Mouse (Mus musculus): Measurements from ENCODE around the gene Prdm15. TPM values are rescaled to one million over a fixed set of nuclear protein-coding genes. Genes with fewer than 3 reads are reported as not detected.

Prdm15 gene
- polyA plus RNA-seq, 1 experiment from 2014 or later, result 9.5 TPM

DNA sequence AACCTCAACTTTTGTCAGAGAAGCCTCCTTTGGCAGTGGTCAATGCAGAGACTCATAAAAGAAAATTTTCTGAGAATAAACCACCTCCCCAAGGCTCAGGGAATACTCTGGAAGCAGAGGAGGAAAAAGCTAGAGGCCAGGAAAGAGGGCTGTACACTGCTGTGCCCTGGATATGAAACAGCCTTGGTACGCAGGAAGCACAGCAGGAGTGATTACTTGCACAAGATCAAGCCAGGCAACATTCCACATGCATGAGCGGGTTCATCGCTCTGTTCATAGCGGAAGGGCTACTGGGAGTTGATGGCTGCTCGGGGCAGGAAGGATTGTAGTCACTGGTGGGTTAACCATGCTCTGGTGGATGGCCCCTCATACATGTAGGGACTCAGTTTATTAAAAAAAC, 21.0 kb upstream of the Prdm15 start:
- DNase-seq (ENCODE audit: low spot score), result no peak
- Histone ChIP-seq H3K4me1 (ENCODE audit: control insufficient read depth, insufficient read depth, low read length) (no peaks in the 10 kb centered on the region), H3K9ac (ENCODE audit: low read length) (no peak overlapping the region), H3K27me3 (replicated peaks; ENCODE audit: control insufficient read depth, insufficient read depth, low read length) (no peaks in the 10 kb centered on the region), H3K4me3 (ENCODE audit: low read depth, low read length) (no peak overlapping the region), H3K27ac (ENCODE audit: low read depth, low read length) (no peak overlapping the region), H3K9me3 (replicated peaks; ENCODE audit: control insufficient read depth, low read length) (no peaks in the 10 kb centered on the region), H3K4me2 (ENCODE audit: low read length) (no peak overlapping the region), H3K36me3 (ENCODE audit: control insufficient read depth, insufficient read depth, low read length) (peaks cover 3% of the 10 kb centered on the region; the same call in 1 of the 2 replicates)
- no peak for ATAC-seq
- WGBS, result 67% methylated on average over 5 of the region's 5 CpGs

- WGBS, result 70% methylated on average over 6 of the region's 6 CpGs
- no peaks in the 10 kb centered on the region for H3K4me1 ChIP-seq (ENCODE audit: control insufficient read depth, insufficient read depth, low read length)
Measured at GRCm38 (mm10) chr16:97869193-97870102, 17.8 kb upstream of the Prdm15 start.

DNA sequence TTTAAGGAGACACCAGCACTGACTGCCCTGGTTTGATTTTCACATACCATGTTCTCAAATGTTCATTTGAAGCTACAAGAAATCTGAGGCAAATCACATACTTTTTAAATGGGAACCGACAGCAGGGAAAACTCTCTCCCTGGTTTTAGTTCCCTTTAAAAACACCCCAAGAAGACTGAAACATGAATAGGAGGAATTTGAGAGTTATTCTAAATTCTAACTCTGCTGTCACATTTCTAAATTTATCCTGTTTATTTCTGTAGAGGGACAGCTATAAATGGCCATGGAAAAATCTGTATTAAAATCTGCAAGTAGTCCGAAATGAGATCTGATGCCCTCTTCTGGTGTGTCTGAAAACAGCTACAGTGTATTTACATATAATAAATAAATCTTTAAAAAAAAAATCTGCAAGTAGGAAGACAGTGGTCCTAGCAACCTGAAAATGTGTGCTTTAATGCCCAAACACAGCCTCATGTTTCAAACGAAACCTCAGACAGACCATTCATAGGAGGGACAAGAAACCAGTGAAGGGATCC, 12.3 kb upstream of the Prdm15 start:
- H3K4me2 ChIP-seq (ENCODE audit: low read length), result no peak overlapping the region
- H3K9ac ChIP-seq (ENCODE audit: low read length), result no peak overlapping the region
- no peaks in the 10 kb centered on the region for H3K9me3 ChIP-seq (replicated peaks; ENCODE audit: control insufficient read depth, low read length)
- no peaks in the 10 kb centered on the region for H3K27me3 ChIP-seq (replicated peaks; ENCODE audit: control insufficient read depth, insufficient read depth, low read length)
- peaks cover 7% of the 10 kb centered on the region; the same call in 1 of the 2 replicates for H3K36me3 ChIP-seq (ENCODE audit: control insufficient read depth, insufficient read depth, low read length)
- ATAC-seq (no peak), DNase-seq (ENCODE audit: low spot score) (no peak)
- no peak overlapping the region for H3K4me3 ChIP-seq (ENCODE audit: low read depth, low read length)
- H3K27ac ChIP-seq (ENCODE audit: low read depth, low read length), result no peak overlapping the region
- H3K4me1 ChIP-seq (ENCODE audit: control insufficient read depth, insufficient read depth, low read length), result no peaks in the 10 kb centered on the region
- 82% methylated on average over 3 of the region's 3 CpGs for WGBS

More at GRCm38 (mm10) chr16:97869193-97870102, 17.8 kb upstream of the Prdm15 start:
- H3K4me3 ChIP-seq (ENCODE audit: low read depth, low read length), result no peak overlapping the region
- H3K4me2 ChIP-seq (ENCODE audit: low read length), result no peak overlapping the region
- H3K36me3 ChIP-seq (ENCODE audit: control insufficient read depth, insufficient read depth, low read length), result peaks cover 3% of the 10 kb centered on the region; the same call in 1 of the 2 replicates
- no peak overlapping the region for H3K9ac ChIP-seq (ENCODE audit: low read length)
- H3K9me3 ChIP-seq (replicated peaks; ENCODE audit: control insufficient read depth, low read length), result no peaks in the 10 kb centered on the region
- DNase-seq (ENCODE audit: low spot score), result no peak
- H3K27me3 ChIP-seq (replicated peaks; ENCODE audit: control insufficient read depth, insufficient read depth, low read length), result no peaks in the 10 kb centered on the region
- no peak for ATAC-seq
- H3K27ac ChIP-seq (ENCODE audit: low read depth, low read length), result no peak overlapping the region

GRCm38 (mm10) chr16:97856050-97856449, 4.4 kb upstream of the Prdm15 start:
- H3K4me1 ChIP-seq (ENCODE audit: control insufficient read depth, insufficient read depth, low read length), result no peaks in the 10 kb centered on the region
- DNase-seq (ENCODE audit: low spot score) (peak; percentile 4), ATAC-seq (no peak)
- no peaks in the 10 kb centered on the region for H3K27me3 ChIP-seq (replicated peaks; ENCODE audit: control insufficient read depth, insufficient read depth, low read length)
- 0 out of 2 replicates have a peak, but pooled peaks cover 9% of the 10 kb centered on the region for H3K36me3 ChIP-seq (ENCODE audit: control insufficient read depth, insufficient read depth, low read length)
- no peak overlapping the region for H3K4me3 ChIP-seq (ENCODE audit: low read depth, low read length)
- H3K9me3 ChIP-seq (replicated peaks; ENCODE audit: control insufficient read depth, low read length), result no peaks in the 10 kb centered on the region
- H3K4me2 ChIP-seq (ENCODE audit: low read length), result no peak overlapping the region
- no peak overlapping the region for H3K27ac ChIP-seq (ENCODE audit: low read depth, low read length)
- no peak overlapping the region for H3K9ac ChIP-seq (ENCODE audit: low read length)

DNA sequence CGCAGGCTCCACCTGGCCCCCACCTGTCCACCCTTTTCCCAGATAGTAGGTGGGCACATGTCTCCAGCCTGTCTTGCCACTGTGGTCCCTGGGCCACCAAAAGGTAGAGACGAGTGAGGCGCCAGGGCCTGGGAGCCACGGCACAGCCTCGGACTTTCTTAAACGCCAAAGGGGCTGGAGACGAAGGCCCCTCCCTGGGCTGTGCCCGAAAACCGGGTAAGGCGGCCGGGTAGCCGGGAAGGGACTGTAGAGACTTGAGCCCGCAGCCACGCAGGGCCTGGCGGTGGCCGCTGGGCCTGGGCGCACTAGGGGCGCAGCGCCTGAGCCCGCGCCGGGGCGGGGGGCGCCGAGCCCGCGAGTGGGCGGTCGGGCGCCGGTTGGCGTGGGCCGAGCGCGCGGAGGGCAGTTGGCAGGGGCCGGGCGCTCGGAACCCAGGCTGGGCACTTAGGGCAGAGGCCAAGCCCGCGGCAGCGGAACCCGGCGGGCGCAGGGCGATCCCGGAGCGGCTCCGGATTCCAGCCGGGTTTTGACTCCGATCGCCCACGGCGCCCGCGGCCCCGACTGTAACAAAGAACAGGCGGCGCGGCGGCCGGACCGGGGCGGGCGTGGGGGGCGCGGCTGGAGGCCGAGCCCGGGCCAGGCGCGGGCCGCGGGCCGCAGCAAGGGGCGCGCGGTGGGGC, 449 bp downstream of the Prdm15 start:
- under 1% methylated on average over 65 of the region's 77 CpGs for WGBS
- Histone ChIP-seq H3K9ac (ENCODE audit: low read length) (peak overlapping the region; percentile 96), H3K27ac (ENCODE audit: low read depth, low read length) (peak overlapping the region; percentile 99), H3K36me3 (ENCODE audit: control insufficient read depth, insufficient read depth, low read length) (0 out of 2 replicates have a peak, but pooled peaks cover 4% of the 10 kb centered on the region), H3K9me3 (replicated peaks; ENCODE audit: control insufficient read depth, low read length) (no peaks in the 10 kb centered on the region), H3K4me1 (ENCODE audit: control insufficient read depth, insufficient read depth, low read length) (peaks cover 12% of the 10 kb centered on the region), H3K4me3 (ENCODE audit: low read depth, low read length) (peak overlapping the region; percentile 89), H3K4me2 (ENCODE audit: low read length) (peak overlapping the region; percentile 76), H3K27me3 (replicated peaks; ENCODE audit: control insufficient read depth, insufficient read depth, low read length) (no peaks in the 10 kb centered on the region)
- ATAC-seq (peak; percentile 93), DNase-seq (ENCODE audit: low spot score) (peak; percentile 86)

DNA sequence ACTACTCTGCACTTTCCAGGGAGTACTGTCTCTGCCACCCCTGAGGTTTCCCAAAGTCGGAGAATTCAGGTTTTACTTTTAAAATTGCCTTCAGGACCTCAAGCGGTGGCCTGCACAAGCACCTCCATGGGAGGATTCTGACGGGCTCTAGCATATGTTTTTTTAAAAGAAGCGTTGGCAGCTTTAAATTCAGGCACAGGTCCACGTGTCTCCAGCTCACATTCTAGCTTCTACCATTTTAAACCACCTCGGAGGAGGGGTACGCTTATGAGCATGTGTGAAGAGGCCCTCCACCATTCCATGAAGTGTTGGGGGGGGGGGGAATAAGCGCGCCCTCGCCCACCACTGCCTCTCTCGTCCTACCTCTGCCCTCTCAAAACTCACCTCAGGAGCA, 986 bp downstream of the Prdm15 start:
- Histone ChIP-seq H3K9me3 (replicated peaks; ENCODE audit: control insufficient read depth, low read length) (no peaks in the 10 kb centered on the region), H3K4me3 (ENCODE audit: low read depth, low read length) (peak overlapping the region; percentile 89), H3K9ac (ENCODE audit: low read length) (peak overlapping the region; percentile 96), H3K4me2 (ENCODE audit: low read length) (peak overlapping the region; percentile 76), H3K4me1 (ENCODE audit: control insufficient read depth, insufficient read depth, low read length) (peaks cover 12% of the 10 kb centered on the region), H3K27ac (ENCODE audit: low read depth, low read length) (peak overlapping the region; percentile 99), H3K27me3 (replicated peaks; ENCODE audit: control insufficient read depth, insufficient read depth, low read length) (no peaks in the 10 kb centered on the region), H3K36me3 (ENCODE audit: control insufficient read depth, insufficient read depth, low read length) (0 out of 2 replicates have a peak, but pooled peaks cover 4% of the 10 kb centered on the region)
- DNase-seq (ENCODE audit: low spot score) (peak; percentile 66), ATAC-seq (peak; percentile 61)
- 2% methylated on average over 9 of the region's 11 CpGs for WGBS

- no peak overlapping the region for H3K27ac ChIP-seq (ENCODE audit: low read depth, low read length)
- H3K36me3 ChIP-seq (ENCODE audit: control insufficient read depth, insufficient read depth, low read length), result 0 out of 2 replicates have a peak, but pooled peaks cover 4% of the 10 kb centered on the region
- H3K27me3 ChIP-seq (replicated peaks; ENCODE audit: control insufficient read depth, insufficient read depth, low read length), result no peaks in the 10 kb centered on the region
- H3K9me3 ChIP-seq (replicated peaks; ENCODE audit: control insufficient read depth, low read length), result no peaks in the 10 kb centered on the region
- 87% methylated on average over 6 of the region's 6 CpGs for WGBS
- H3K4me2 ChIP-seq (ENCODE audit: low read length), result no peak overlapping the region
- DNase-seq (ENCODE audit: low spot score), result no peak
- H3K9ac ChIP-seq (ENCODE audit: low read length), result no peak overlapping the region; the same call in 1 of the 2 replicates
- H3K4me3 ChIP-seq (ENCODE audit: low read depth, low read length), result no peak overlapping the region
- ATAC-seq, result no peak
- peaks cover 12% of the 10 kb centered on the region for H3K4me1 ChIP-seq (ENCODE audit: control insufficient read depth, insufficient read depth, low read length)
Measured at GRCm38 (mm10) chr16:97848832-97849231, 2.8 kb downstream of the Prdm15 start.

GRCm38 (mm10) chr16:97844967-97845937, 6.4 kb downstream of the Prdm15 start:
- Histone ChIP-seq H3K27me3 (replicated peaks; ENCODE audit: control insufficient read depth, insufficient read depth, low read length) (no peaks in the 10 kb centered on the region), H3K4me2 (ENCODE audit: low read length) (no peak overlapping the region), H3K9me3 (replicated peaks; ENCODE audit: control insufficient read depth, low read length) (no peaks in the 10 kb centered on the region), H3K36me3 (ENCODE audit: control insufficient read depth, insufficient read depth, low read length) (0 out of 2 replicates have a peak, but pooled peaks cover 12% of the 10 kb centered on the region), H3K27ac (ENCODE audit: low read depth, low read length) (no peak overlapping the region), H3K9ac (ENCODE audit: low read length) (no peak overlapping the region), H3K4me3 (ENCODE audit: low read depth, low read length) (no peak overlapping the region), H3K4me1 (ENCODE audit: control insufficient read depth, insufficient read depth, low read length) (peaks cover 8% of the 10 kb centered on the region)
- 87% methylated on average over 12 of the region's 12 CpGs for WGBS
- DNase-seq (ENCODE audit: low spot score), result no peak
- ATAC-seq, result no peak

Data from forebrain, embryonic 14.5 days (tissue).